Mouse (Mus musculus) small intestine, adult 2 months (tissue): ENCODE results near the gene Gtf3a.

Experiments used
- CTCF ChIP-seq: fragments of 200-500 bp; IDR thresholded peaks from 2 replicates; pipeline ENCODE4 v1.5.1; 2012; ENCODE audit warnings: low read depth, mild to moderate bottlenecking, control low read depth, inconsistent platforms, low read length, moderate library complexity, mixed read lengths; ENCODE audit not compliant: insufficient replicate concordance, insufficient read length; ENCODE audit errors: extremely low read depth
- POLR2A ChIP-seq: fragments of 200-500 bp; IDR thresholded peaks from 2 replicates; pipeline ENCODE4 v1.6.1; 2012; ENCODE audit warnings: low read depth, mild to moderate bottlenecking, control low read depth, inconsistent platforms, low read length, moderate library complexity

GRCm38 (mm10) chr5:146937541-146938503 is 10.6 kb upstream of the Gtf3a start:
- TF ChIP-seq CTCF (no peak), POLR2A (no peak)
